Mouse (Mus musculus) ZHBTc4 (cell line): Measurements from ENCODE around the gene Sox5.

Experiments
- DNase-seq: peaks from one replicate; pipeline ENCODE4 v3.0.0-alpha.2; 2011; ENCODE audit warnings: low read depth, low spot score

The Sox5 gene

DNA sequence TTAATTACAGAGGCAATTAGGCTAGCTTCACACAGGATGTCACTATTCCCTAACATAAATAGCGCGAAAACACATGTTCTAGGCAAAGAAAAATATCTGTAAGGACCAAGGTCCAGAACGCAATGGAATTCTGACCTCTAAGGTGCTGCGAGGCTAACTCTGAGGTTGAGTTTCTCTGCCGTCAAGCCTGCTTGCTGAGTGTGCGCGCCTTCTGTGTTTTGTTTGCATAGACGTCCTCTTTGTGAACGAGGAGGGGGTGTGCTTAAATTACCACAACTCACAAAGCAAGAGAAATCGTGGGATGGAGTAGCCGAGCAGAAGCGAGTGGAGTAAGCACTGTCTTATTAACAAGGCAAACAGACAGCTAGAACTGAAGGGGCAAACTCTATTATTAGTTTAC is 202.5 kb downstream of the Sox5 start:
- DNase-seq = no peak

DNA sequence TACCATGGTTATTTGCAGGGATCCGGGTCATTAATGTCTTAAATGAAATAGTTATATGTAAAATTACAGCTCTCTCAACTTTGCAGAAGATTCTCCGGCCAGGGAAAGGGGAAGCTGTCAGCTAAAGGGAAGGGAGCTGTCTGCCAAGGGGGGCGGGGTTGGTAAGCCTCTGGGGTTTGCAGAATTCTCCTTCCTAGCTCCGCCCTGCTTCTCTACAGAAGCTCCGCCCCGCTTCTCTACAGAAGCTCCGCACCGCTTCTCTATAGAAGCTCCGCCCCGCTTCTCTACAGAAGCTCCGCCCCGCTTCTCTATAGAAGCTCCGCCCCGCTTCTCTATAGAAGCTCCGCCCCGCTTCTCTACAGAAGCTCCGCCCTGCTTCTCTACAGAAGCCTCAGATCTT is 210.9 kb downstream of the Sox5 start:
- DNase-seq = peak; percentile 83

DNA sequence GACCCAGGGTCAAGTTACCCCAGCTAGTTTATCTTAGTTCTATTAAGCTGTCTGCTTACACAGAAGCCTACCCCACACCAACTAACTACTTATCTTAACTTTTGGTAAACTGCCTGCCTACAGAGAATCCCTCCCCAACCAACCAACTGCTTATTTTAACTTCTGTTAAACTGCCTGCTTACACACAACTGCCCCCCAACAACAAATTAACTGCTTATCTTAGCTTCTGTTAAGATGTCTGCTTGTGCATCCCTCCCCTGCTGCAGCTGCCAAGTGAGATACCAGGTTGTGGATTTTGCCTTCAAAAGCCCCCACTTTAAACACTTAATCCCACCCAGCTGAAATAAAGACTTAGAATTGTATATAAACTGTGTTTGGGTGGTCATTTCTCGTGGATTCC is 215.9 kb downstream of the Sox5 start:
- DNase-seq = no peak

DNA sequence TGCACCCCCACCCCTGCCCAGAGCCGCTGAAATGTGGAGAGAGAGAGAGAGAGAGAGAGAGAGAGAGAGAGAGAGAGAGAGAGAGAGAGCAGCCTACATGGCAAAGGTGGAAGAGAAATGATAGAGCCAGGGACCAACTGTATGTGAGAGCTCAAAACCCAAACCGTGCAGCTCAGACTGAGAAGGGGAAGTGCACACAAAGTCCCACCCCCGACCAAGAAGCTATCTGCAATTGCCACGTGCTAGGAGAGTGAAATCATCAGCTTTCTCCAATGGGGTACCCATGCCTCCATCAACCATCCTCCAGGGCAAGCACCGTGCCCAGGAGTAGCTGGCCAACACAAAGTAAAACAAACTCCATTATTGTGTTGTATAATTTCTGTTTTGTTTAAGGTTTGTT is 220.1 kb downstream of the Sox5 start:
- no peak for DNase-seq

DNA sequence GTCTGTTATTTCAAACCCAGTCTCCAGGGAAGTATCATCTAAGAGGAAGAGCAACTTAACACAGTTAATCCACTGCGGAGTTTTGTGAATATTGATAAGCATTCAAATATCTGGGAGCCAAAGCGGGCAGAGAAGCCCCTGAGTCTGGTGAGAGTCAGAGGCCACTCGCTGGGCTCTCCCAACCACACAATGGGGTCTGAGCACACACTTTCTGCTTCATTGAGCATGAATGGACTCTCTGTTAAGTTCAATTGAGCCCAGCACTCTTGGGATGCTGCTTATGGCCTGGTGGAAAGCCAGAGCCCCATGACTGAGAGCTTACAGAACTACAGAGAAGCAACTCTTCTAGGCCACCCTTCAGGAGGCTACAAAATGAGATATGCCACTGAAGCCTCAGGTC is 221.6 kb downstream of the Sox5 start:
- DNase-seq = no peak

DNA sequence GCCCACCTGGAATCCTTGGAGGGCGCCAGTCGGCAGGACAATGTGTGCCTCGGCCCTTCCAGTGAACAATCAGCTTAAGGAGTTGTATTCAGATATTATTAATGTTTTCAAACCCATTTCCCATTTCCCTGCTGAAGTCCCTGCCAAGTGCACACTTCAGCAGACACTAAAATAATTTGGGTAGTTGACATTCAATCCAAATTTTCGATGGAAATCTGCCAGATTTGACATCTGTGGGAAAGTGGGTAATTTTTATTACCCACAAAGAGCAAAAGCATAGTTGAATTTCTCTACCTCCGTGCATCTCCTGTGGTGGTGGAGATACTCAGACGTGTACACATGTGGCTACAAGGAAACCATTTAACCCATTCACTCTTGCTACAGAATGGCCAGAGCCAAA is 228.3 kb downstream of the Sox5 start:
- DNase-seq = no peak

DNA sequence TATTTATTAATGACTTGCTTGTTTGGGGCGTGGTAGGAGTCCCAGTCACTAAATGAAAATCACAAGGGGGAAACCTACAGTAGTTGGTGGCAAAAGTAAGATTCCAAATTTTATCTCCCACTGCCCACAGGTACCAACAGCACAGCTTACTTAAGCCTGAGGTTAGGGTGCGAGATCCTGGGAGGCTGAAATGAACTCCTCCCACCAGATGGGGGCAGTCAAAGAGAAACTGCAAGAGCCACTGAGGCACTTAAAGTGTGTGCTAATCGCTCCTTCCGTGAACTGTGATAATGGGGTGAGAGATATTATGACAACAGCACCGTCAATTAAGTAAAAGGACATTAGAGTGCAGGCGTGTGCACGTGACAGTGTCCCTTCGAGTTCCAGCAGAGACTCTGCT is 232.8 kb downstream of the Sox5 start:
- DNase-seq = peak; percentile 12

DNA sequence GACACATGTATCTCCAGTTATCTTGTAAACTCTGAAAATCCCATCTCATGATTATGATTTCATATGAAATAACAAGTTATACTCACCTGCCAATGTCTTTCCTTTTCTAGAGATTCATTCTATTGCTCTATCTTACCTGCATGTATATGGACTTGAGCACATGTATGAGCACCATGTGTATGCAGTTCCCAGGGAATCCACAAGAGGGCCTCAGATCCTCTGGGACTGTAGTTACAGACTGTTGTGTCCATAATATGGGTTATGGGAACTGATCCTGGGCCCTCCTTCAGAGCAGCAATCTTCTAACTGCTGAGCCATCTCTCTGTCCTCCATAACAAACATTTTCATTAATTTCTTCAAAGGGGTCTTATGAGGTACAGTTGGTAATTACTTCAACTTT is 234.6 kb downstream of the Sox5 start:
- peak; percentile 49 for DNase-seq

DNA sequence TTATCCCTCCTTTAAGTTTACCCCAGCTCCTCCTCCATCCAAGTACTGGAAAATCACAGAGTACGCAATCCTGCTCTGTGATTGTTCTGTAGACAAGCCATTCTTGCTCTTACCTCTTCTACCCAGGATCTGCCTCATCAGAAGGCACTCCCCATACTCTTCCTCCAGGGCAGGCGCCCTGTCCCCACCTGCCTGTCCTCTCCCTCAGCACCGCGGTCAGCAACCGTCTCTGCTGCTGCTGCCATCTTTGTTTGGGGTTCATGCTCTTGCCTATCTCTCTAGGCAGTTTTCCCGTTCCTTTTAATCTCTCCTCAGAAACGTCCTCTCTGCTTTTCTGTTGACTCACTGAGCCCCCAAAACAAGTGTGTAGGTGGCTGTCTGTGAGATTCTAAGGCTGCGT is 236.2 kb downstream of the Sox5 start:
- DNase-seq = no peak

DNA sequence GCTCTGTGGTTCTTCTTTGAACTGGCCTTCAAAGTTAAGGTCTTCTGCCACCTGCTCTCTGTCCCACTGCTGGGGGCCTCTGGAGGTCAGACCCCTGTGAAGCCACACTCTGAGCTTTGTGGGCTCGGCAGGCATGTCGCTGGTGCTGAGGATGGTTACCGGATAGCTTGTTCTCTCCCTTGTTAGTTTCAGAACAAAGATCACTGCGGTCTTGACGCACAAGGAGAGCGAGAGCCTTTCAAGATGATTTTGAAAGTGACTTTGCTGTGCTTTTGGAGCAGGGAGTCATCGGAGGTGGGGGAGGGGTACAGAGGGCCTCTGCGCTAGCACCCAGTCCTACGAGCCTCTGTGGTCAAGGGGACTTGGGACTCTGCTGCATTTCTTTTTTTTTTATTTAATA is 240.5 kb downstream of the Sox5 start:
- DNase-seq = no peak

DNA sequence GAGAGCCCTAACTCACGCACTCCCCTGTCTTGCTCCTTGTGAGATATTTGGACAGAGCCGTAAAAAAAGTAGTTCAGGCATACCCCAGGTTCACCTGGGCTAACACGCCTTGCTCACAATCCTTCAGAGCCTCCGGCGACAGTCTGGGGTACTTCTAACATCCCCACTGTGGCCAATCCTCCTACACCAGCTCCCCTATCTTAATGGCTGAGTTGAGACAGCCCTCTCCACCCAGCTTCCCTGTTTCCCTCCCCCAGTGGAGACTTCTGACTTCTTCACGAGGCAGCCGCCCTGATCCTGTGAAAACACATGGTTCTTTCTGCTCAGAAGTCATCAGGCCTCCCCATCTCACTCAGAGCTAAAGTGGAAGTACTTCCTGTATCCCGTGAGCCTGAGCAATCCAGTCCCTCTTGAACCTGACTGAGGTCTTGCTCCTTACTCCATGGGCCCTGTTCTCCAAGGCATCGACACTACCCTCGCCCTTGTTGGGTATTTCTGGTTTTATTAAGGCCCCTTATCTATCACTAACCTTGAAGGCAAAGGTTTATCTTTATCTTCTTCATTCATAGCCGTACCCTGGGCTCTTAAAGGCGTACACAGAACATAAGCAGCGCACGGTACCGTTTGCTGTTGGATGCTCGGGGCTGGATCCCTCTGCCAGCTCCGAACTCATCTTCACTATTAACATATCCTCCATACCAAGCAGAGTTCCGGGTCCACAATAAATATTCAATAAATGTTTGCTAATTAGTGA is 242.2 kb downstream of the Sox5 start:
- DNase-seq = no peak

DNA sequence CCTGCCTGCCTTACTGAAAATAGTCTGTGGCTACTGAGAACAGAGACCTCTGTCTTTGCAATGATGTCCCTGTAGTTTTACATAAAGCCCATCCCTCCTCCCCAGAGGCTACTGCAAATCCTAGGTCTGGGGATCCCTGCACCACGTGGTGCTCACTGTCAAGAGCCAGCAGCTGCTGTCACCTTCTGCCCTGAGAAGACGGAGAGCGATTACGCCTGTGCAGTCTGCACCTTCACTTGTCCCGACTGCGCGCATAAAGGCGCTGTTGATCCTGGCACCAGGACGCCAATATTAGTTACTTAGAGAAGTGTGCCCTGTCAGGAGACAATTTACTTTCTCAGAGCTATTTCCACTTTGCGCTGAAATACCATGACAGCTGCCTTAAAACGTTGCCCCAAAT is 258.3 kb downstream of the Sox5 start:
- no peak for DNase-seq

DNA sequence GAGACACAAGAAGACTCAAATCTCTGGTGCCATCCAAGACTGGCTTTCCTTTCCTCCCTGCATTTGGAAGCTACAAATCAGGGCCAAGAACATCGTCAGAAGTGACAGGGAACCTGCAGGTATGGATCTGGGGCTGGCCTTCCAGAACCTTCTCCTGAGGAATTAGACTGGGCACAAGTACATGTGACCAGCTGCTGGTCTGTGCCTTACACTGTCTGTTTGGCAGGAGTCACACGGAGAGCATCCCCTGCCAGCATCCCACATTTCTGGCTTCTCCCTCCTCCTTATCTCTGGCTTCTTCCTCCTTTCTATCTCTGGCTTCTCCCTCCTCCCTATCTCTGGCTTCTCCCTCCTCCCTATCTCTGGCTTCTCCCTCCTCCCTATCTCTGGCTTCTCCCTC is 263.0 kb downstream of the Sox5 start:
- DNase-seq = no peak

DNA sequence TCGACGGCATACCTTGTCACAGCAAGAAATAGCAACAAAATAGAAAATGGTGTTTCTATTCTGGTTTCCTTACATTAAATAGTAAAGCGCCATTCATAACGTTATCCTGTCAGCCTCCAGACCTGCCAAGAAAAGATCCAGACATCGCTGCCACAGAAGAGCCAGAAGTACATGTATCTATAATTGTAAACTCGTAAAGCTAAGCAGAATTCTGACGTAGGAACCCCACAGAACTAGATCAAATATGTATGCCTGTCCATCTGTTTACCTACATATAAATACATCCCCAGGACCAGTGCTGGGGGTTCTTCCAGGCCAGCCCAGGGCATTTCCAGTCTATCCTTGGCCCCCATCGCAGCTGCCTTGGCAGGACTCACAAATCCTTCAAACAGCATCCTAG is 265.9 kb downstream of the Sox5 start:
- no peak for DNase-seq

DNA sequence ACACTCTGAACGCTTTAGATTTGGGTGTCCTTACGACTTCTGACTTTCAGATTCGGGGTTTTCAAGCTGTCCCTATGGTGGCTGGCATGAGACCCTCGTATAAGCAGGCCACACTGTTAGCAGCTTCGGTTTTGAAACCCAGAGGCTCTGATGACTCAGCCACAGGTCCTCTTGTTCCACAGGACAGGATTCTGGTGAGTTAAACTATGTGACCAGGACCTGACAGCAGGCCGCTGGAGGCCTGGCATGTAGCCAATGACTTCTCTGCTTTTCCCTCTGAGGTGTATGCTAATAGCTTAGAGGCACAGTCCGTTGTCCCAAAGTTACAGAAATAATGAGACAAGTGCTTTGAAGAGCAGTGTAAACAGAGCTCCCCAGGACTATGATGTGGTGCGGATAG is 268.0 kb downstream of the Sox5 start:
- no peak for DNase-seq

DNA sequence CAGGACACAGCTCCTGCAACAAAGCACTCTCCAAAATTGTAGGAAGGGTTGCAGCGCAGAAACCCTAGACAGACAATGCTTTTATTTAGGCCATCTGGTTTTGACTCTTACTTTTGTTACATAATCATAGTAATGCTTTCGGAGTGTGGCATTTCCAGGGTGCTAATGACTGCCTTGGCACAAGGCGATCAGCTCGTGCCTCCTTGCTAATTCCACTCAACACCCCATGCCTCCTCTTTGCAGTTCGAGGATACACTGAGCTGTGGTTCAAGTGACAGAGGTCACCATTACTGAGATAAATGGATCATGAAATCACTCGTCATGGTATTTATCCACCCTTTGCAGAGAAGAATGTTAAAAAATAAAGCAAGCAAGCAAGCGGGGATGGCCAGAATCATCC is 269.9 kb downstream of the Sox5 start:
- DNase-seq = no peak

DNA sequence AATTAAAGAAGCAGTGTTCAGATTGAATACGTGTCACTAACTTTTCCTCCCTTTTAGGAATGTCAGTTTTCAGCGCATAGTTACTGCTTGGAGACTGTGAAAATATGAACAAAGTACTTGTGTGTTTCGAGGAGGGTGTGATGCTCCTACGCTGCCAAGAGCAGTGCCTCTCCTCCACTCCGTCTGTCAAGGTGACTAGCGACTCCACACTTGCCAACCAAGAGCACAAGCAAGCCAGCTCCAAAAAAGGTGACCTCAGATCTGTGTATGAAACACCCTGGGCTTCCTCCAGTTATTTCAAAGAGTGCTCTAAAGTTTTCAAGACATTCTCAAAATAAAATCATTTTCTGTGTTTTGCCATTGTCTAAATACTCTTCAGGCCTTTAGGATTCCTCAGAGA is 271.6 kb downstream of the Sox5 start:
- no peak for DNase-seq

DNA sequence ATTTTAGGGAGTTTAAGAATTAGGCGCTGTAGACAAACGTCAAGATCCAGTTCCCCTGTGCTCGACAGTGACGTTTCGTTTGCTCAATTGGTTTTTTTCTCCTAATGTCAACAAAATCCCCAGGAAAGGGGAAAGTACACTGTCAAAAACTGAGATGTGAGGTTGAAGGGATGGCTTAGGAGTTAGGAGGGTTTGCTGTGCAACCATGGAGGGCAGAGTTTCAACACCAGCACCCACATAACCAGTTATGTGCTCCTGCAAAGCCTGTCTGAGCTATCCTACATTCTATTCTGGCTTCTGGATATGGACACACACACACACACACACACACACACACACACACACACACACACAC is 277.6 kb downstream of the Sox5 start:
- no peak for DNase-seq

DNA sequence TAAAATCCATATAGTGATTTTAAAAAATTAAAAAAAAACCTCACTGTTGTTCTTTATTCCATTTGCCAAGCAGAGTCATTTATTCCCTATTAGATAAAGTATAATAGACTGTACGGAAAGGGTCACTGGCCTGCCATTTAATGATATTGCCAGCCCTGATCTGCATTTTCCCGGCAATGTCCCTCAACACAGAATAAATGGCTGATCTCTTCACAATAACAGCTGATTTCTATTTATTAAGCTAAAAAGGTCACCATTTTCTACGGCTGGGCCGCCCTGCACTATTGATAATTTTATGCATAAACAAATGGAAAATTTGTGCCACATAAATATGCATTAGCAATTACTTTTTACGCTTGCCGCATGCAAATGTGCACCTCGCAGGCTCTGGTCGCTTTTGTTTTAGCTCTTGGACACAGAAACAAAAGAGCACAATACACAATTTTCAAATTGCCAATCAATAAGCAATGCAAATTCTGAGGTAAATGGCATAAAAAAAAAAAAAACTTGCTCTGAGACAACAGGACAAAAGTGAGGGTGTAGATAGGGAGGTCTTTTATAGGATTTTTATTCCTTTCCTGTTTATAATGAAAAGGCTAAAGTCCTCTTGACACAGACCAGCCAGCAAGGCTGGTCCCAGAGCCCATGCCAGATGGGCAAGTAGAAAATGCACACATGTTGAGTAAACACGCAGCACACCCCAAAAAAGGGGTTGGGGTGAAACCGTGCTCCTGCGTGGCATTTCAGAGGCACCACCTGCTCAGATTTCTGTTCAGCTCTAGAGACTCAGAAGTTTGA is 278.2 kb downstream of the Sox5 start:
- no peak for DNase-seq

DNA sequence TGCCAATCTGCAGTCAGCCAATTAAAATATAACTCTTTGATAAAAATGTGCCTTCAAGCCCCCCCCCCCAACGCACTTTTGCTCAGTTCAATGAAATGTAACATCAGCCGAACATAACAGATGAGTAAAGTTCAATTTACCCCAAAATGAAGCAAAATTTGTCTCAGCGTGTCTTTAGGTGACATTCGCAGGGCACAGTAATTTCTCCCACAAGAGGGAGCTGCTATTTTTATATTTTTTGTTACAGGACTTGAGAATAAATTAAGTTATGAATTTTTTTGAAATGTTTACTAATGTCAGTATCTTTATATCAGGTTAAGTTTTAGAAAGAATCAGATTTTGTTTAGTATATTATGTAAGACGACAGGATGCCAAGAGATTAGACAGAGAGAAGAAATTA is 280.3 kb downstream of the Sox5 start:
- DNase-seq = no peak

DNA sequence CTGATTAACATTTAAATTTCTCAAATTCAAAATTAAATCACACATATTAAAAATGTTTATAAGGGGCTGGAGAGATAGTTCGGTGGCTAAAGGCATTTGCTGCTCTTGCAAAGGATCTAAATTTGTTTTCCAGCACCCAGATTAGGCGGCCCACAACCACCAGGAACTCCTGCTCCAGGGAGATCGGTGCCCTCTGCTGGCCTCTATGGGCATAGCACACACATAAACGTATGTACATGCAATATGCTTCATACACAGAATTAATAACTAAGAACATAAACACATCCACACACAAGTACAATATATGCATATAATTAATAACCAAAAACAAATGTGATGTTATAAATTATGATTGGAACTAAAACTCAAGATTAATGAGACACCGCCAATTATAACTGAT is 283.6 kb downstream of the Sox5 start:
- DNase-seq = peak; percentile 68

DNA sequence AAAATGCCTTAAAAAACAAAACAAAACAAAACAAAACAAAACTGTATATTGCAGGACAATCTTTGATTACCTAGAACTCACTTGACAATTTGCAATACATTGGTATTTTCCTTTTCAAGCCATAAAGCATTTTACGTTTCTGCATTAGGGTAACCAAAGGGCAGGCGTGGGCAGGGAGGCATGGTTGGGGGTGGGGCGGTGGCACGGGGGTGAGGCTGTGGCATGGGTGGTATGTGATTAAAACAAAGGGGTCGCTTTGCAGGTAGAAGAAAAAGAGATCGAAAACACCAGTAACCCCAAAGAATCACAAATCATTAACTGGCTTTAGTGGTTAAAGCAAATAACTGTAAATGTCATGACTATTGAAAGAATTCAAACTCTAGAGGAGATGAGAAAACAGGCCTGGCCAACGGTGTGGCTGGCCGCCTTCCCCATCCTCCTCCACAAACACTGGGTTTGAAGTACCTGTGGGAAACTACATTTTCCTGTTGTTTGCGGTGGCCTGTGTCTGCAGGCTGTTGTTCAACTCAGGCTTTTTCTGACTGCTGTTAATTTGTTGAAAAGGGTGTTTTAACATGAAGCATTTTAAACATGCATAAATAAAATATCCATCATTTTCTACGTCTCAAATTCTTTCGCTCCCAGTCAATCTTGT is 289.9 kb downstream of the Sox5 start:
- DNase-seq = no peak

DNA sequence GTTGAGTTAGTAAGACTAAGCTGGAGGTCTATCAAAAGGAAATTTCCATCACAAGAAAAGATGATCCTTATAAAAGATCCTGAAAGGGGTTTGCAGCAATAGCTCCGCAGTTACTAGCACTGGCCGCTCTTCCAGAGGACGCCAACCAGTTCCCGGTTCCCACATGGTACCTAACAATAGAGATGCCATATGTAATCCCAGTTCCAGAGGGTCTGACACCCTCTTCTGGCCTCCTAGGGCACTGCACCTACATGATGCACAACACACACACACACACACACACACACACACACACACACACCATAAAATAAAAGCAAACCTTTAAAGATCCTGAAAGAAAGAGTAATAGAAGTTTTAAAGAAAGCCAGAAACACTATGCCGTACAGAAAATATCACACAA is 290.9 kb downstream of the Sox5 start:
- peak; percentile 58 for DNase-seq
